Mouse (Mus musculus) midbrain, embryonic 13.5 days (tissue): ENCODE results near the gene Acot9. TPM values are rescaled to one million over a fixed set of nuclear protein-coding genes. Genes with fewer than 3 reads are reported as not detected.

Source experiments
- ATAC-seq: fragments of 200-750 bp; cut with Nextera tagmentation; 2 replicates; pipeline ENCODE4 v1.8.0; 2017; ENCODE audit warnings: mild to moderate bottlenecking, moderate TSS enrichment, moderate library complexity
- H3K27ac ChIP-seq: fragments of 300-500 bp; sonication (generic); 2 replicates; pipeline ENCODE4 v1.5.1; 2015; ENCODE audit warnings: inconsistent platforms, mild to moderate bottlenecking, moderate library complexity
- H3K27me3 ChIP-seq: fragments of 300-500 bp; sonication (generic); 2 replicates; pipeline ENCODE4 v1.6.1; 2015; ENCODE audit warnings: mild to moderate bottlenecking, inconsistent platforms
- H3K36me3 ChIP-seq: fragments of 300-500 bp; sonication (generic); 2 replicates; pipeline ENCODE4 v1.6.1; 2015; ENCODE audit warnings: mild to moderate bottlenecking, inconsistent platforms
- H3K4me1 ChIP-seq: fragments of 300-500 bp; sonication (generic); replicated peaks from 2 replicates; pipeline ENCODE4 v1.6.1; 2015; ENCODE audit warnings: inconsistent platforms
- H3K4me2 ChIP-seq: fragments of 300-500 bp; sonication (generic); replicated peaks from 2 replicates; pipeline ENCODE4 v1.6.1; 2015; ENCODE audit warnings: moderate library complexity, mild to moderate bottlenecking, inconsistent platforms
- H3K4me3 ChIP-seq: fragments of 300-500 bp; sonication (generic); replicated peaks from 2 replicates; pipeline ENCODE4 v1.5.1; 2015; ENCODE audit warnings: mild to moderate bottlenecking, inconsistent platforms
- H3K9ac ChIP-seq: fragments of 300-500 bp; sonication (generic); replicated peaks from 2 replicates; pipeline ENCODE4 v1.6.1; 2015; ENCODE audit warnings: mild to moderate bottlenecking, inconsistent platforms
- H3K9me3 ChIP-seq: fragments of 300-500 bp; sonication (generic); 2 replicates; pipeline ENCODE4 v1.6.1; 2016; ENCODE audit warnings: mild to moderate bottlenecking, inconsistent platforms
- WGBS: fragments of 180-500 bp; shearing (Covaris S2); methylation state at CpG from one replicate; pipeline ENCODE4 v1.1.7; 2015; 5-methylcytosine and 5-hydroxymethylcytosine counted together
- polyA plus RNA-seq: library from polyadenylated mRNA; unstranded; fragments of >200 nt; fragmentation: Nextera tagmentation; extraction: Ambion mirVana; gene quantifications from 2 replicates; pipeline ENCODE4 v1.2.1, GENCODE M21; 2015

Acot9 gene
- polyA plus RNA-seq, result 31.2 and 35.6 TPM in 2 replicates

DNA sequence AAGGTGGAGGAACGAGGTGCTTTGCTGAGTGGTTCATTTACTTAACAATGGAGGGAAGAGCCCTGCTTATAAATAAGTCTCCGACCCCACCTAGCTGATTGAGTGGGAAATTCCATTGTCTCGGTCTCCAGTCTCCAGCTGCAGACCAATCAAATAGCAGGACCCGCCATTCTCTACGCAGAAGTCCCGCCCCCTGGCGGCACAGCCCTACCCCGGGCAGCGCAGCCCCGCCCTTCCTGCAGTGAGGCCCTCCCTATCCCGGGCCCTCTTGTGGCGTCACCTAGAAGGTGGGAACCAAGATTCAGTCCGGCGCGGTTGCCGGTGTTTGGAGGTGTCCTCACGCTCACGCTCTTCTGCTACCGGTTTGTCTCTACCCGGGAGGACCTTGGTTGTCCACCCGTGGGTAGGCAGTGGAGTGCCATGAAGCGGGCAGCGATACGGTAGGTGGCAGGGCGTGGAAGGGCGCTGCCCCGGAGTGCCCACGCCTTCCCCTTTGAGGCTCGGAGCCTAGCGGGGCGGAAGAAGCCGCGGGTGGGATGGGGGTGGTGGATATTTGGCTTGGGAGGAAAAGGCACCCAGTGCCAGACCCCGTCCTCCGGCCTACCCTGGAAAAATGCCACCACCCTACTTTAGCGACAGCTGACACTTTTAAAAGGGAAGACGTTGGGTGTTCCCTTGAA lies at the start of gene Acot9:
Gene Acot9 (plus strand): TSS at position 209 of the 680 bp plus-strand sequence.
- Histone ChIP-seq H3K4me2 (peak within 1 kb of the TSS; percentile 55), H3K4me3 (peak within 1 kb of the TSS; percentile 52), H3K4me1 (no peaks in the 10 kb centered on the region), H3K9me3 (no peaks in the 10 kb centered on the region), H3K36me3 (no peaks in the 10 kb centered on the region), H3K27ac (no peak within 1 kb of the TSS), H3K27me3 (no peaks in the 10 kb centered on the region), H3K9ac (peak within 1 kb of the TSS; percentile 66)
- 25% methylated on average over 33 of the region's 37 CpGs for WGBS
- ATAC-seq, result peak; percentile 99

- H3K9me3 ChIP-seq, result no peaks in the 10 kb centered on the region
- H3K27ac ChIP-seq, result no peak overlapping the region
- no peak for ATAC-seq
- H3K4me2 ChIP-seq, result no peak overlapping the region
- WGBS, result 91% methylated on average over 5 of the region's 5 CpGs
- no peak overlapping the region for H3K4me3 ChIP-seq
- no peaks in the 10 kb centered on the region for H3K27me3 ChIP-seq
- H3K36me3 ChIP-seq, result no peaks in the 10 kb centered on the region
- H3K4me1 ChIP-seq, result peaks cover 4% of the 10 kb centered on the region; the same call in 1 of the 2 replicates
- H3K9ac ChIP-seq, result no peak overlapping the region
These were observed 47.7 kb upstream of the Acot9 start for GRCm38 (mm10) chrX:155214291-155215136.

- H3K27me3 ChIP-seq, result no peaks in the 10 kb centered on the region
- H3K9me3 ChIP-seq, result no peaks in the 10 kb centered on the region
- H3K36me3 ChIP-seq, result no peaks in the 10 kb centered on the region
- peak overlapping the region; percentile 52 for H3K4me3 ChIP-seq
- peak overlapping the region; percentile 58 for H3K9ac ChIP-seq
- peak; percentile 83 for ATAC-seq
- peaks cover 4% of the 10 kb centered on the region; the same call in 1 of the 2 replicates for H3K4me1 ChIP-seq
- no peak overlapping the region for H3K27ac ChIP-seq
- H3K4me2 ChIP-seq, result peak overlapping the region; percentile 56
- 30% methylated on average over 24 of the region's 24 CpGs for WGBS
These were observed 46.6 kb upstream of the Acot9 start for GRCm38 (mm10) chrX:155215501-155216248.

GRCm38 (mm10) chrX:155216271-155216670 lies 46.0 kb upstream of the Acot9 start, which contains the start of gene Sat1:
TSS of gene Sat1 (minus strand) at chrX:155216449.
- Histone ChIP-seq H3K4me3 (peak within 1 kb of the TSS; percentile 52), H3K27me3 (no peaks in the 10 kb centered on the region), H3K9ac (peak within 1 kb of the TSS; percentile 58), H3K9me3 (no peaks in the 10 kb centered on the region), H3K4me1 (peaks cover 4% of the 10 kb centered on the region; the same call in 1 of the 2 replicates), H3K4me2 (peak within 1 kb of the TSS; percentile 56), H3K27ac (no peak within 1 kb of the TSS), H3K36me3 (no peaks in the 10 kb centered on the region)
- WGBS, result 28% methylated on average over 26 of the region's 26 CpGs
- ATAC-seq, result peak; percentile 98

DNA sequence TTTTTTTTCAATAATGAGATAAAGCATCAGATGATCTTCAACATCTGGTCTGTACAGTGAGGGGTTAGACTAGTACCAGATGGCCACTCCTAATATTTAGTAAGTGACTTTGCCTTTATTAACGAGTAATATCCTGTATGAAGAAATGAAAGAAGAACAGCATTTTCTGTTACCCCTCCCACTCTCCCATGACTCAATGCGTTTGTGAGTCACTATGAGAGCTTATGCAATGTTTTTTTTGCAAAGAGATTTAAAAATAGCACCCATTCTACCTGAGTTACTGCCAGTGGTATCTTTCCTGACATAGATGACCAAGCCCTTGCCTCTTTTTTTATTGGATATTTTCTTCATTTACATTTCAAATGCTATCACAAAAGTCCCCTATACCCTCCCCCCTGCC lies 44.0 kb upstream of the Acot9 start:
- no peaks in the 10 kb centered on the region for H3K27me3 ChIP-seq
- H3K4me3 ChIP-seq, result no peak overlapping the region
- no peaks in the 10 kb centered on the region for H3K9me3 ChIP-seq
- H3K36me3 ChIP-seq, result no peaks in the 10 kb centered on the region
- H3K4me2 ChIP-seq, result no peak overlapping the region
- WGBS, result 68% methylated on average over 2 of the region's 2 CpGs
- H3K4me1 ChIP-seq, result peaks cover 4% of the 10 kb centered on the region; the same call in 1 of the 2 replicates
- no peak overlapping the region for H3K9ac ChIP-seq
- H3K27ac ChIP-seq, result no peak overlapping the region
- ATAC-seq, result no peak

- no peaks in the 10 kb centered on the region for H3K27me3 ChIP-seq
- no peak overlapping the region for H3K9ac ChIP-seq
These were observed 5.4 kb upstream of the Acot9 start for GRCm38 (mm10) chrX:155256856-155257255.

DNA sequence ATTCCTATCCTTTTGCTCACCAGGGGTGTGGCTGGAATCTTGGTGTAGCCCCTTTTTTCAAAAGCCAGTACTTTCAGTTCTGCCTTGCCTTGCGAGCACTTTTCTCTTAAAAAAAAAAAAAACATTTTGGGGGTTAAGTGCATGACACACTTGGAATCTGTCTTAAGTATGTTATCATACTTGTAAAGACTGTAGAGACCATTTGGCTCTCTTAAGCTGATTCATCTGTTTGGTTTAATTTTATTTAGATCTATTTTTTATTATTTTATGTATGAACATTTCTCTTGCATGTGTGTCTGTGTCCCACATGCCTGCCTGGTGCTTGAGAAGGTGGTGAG lies 641 bp downstream of the Acot9 start:
- Histone ChIP-seq H3K4me2 (peak overlapping the region; percentile 55), H3K4me1 (no peaks in the 10 kb centered on the region), H3K27me3 (no peaks in the 10 kb centered on the region), H3K36me3 (no peaks in the 10 kb centered on the region), H3K27ac (no peak overlapping the region), H3K4me3 (peak overlapping the region; percentile 52), H3K9me3 (no peaks in the 10 kb centered on the region), H3K9ac (peak overlapping the region; percentile 66)
- WGBS, result 56% methylated on average over 1 of the region's 1 CpGs
- ATAC-seq, result no peak

More at GRCm38 (mm10) chrX:155256856-155257255, 5.4 kb upstream of the Acot9 start:
- no peaks in the 10 kb centered on the region for H3K9me3 ChIP-seq
- H3K36me3 ChIP-seq, result no peaks in the 10 kb centered on the region
- no peak for ATAC-seq
- H3K4me1 ChIP-seq, result no peaks in the 10 kb centered on the region
- no peak overlapping the region for H3K4me3 ChIP-seq
- H3K27ac ChIP-seq, result no peak overlapping the region
- no peak overlapping the region for H3K4me2 ChIP-seq

DNA sequence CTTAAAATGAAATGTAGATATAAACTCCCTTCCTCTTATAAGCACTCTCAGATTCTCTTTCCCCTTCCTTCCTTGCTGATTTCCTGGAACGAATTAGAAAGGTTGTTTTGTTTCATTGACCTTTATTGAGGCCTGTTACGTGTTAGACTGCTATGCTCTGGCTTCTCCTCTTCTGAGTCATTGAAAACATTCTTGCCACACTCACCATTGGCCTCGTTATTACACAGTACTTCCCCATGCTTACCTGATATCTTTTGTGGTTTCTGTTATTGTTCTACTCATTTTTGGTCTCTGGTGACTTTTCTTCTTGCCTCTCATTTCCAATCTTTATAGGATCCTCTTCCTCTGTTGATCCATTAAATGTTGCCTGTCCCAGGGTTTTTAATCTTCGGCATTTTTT lies 16.2 kb downstream of the Acot9 start:
- Histone ChIP-seq H3K9me3 (no peaks in the 10 kb centered on the region), H3K9ac (no peak overlapping the region), H3K27ac (no peak overlapping the region), H3K36me3 (peaks cover 12% of the 10 kb centered on the region; the same call in 1 of the 2 replicates), H3K4me2 (no peak overlapping the region), H3K4me1 (no peaks in the 10 kb centered on the region), H3K27me3 (no peaks in the 10 kb centered on the region), H3K4me3 (no peak overlapping the region)
- no peak for ATAC-seq
- 86% methylated on average over 4 of the region's 4 CpGs for WGBS

- Histone ChIP-seq H3K27ac (no peak overlapping the region), H3K27me3 (no peaks in the 10 kb centered on the region), H3K4me2 (no peak overlapping the region), H3K9me3 (no peaks in the 10 kb centered on the region), H3K4me1 (no peaks in the 10 kb centered on the region), H3K36me3 (0 out of 2 replicates have a peak, but pooled peaks cover 3% of the 10 kb centered on the region), H3K4me3 (no peak overlapping the region), H3K9ac (no peak overlapping the region)
- no peak for ATAC-seq
- WGBS, result 81% methylated on average over 1 of the region's 1 CpGs
These were observed 18.3 kb downstream of the Acot9 start for GRCm38 (mm10) chrX:155280427-155281044.

DNA sequence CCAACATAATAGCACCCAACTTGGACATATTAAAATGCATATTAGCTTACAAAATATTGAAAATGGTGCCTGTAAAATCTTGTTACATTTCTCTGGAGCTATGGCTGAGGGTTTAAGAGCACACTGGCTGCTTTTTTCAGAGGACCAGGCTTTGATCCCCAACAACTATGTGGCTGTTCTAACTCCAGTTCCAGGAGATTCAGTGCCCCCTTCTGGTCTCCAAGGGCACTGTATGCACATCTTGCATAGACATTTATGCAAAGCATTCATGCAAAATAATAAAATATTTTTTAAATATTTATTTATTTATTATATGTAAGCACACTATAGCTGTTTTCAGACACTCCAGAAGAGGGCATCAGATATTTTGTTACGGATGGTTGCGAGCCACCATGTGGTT lies 44.1 kb downstream of the Acot9 start:
- ATAC-seq, result no peak
- no peak overlapping the region for H3K4me3 ChIP-seq
- H3K9ac ChIP-seq, result no peak overlapping the region
- H3K27ac ChIP-seq, result no peak overlapping the region
- no peaks in the 10 kb centered on the region for H3K27me3 ChIP-seq
- no peaks in the 10 kb centered on the region for H3K4me1 ChIP-seq
- no peak overlapping the region for H3K4me2 ChIP-seq
- H3K36me3 ChIP-seq, result no peaks in the 10 kb centered on the region
- no peaks in the 10 kb centered on the region for H3K9me3 ChIP-seq
- 93% methylated on average over 2 of the region's 2 CpGs for WGBS

GRCm38 (mm10) chrX:155318005-155318404 lies 55.8 kb downstream of the Acot9 start:
- H3K9ac ChIP-seq, result no peak overlapping the region
- H3K4me1 ChIP-seq, result no peaks in the 10 kb centered on the region
- no peak for ATAC-seq
- no peak overlapping the region for H3K4me2 ChIP-seq
- no peaks in the 10 kb centered on the region for H3K27me3 ChIP-seq
- H3K9me3 ChIP-seq, result no peaks in the 10 kb centered on the region
- no peak overlapping the region for H3K4me3 ChIP-seq
- H3K36me3 ChIP-seq, result no peaks in the 10 kb centered on the region
- H3K27ac ChIP-seq, result no peak overlapping the region
- 47% methylated on average over 4 of the region's 4 CpGs for WGBS
